Mouse (Mus musculus): Measurements from ENCODE around the gene Mei1. TPM values are rescaled to one million over a fixed set of nuclear protein-coding genes. Genes with fewer than 3 reads are reported as not detected.

Gene Mei1
- total and polyA plus RNA-seq, 3 experiments, result 0.04 TPM; not detected in 2

- Histone ChIP-seq H3K27ac (ENCODE audit: insufficient read depth, low read depth) (no peak overlapping the region), H3K4me3 (replicated peaks in 1 of 3; ENCODE audit: low read depth in 2 of 3, low read length in 2 of 3, poor library complexity in 1 of 3) (no peak overlapping the region), H3K9ac (ENCODE audit: insufficient read depth, low read depth) (no peak overlapping the region), H3K9me3 (replicated peaks; ENCODE audit: low read length) (no peaks in the 10 kb centered on the region), H3K27me3 (replicated peaks) (no peaks in the 10 kb centered on the region), H3K4me1 (ENCODE audit: control insufficient read depth in 1 of 2, insufficient read depth in 2 of 2) (peaks cover 9 to 31% of the 10 kb centered on the region in 2 experiments), H3K36me3 (replicated peaks in 1 of 2; ENCODE audit: control insufficient read depth in 1 of 2, insufficient read depth in 1 of 2, low read length in 1 of 2) (peaks cover 53 to 79% of the 10 kb centered on the region in 2 experiments), H3K79me2 (replicated peaks; ENCODE audit: control insufficient read depth, extremely low read depth, insufficient read depth, poor library complexity, severe bottlenecking) (peaks cover 41% of the 10 kb centered on the region), H3K4me2 (ENCODE audit: insufficient read depth, low read depth, poor library complexity, severe bottlenecking) (no peak overlapping the region)
- TF ChIP-seq KAT2A (IDR thresholded peaks at IDR 0.05; ENCODE audit: insufficient replicate concordance, low read length) (no peak), UBTF (IDR thresholded peaks at IDR 0.05; ENCODE audit: low read depth, low read length) (no peak)
- in situ Hi-C loops (cut with MboI; ENCODE audit: low pct_ligation_motif_present, low pct_unique_long_range_greater_than_20kb, low sequenced_read_pairs) (no loop called here), dilution Hi-C loops (cut with MboI; ENCODE audit: extremely low pct_ligation_motif_present, extremely low pct_unique_long_range_greater_than_20kb, low sequenced_read_pairs) (no loop called here)
- DNase-seq (ENCODE audit: extremely low read depth), result no peak
Measured at GRCm38 (mm10) chr15:82170437-82171377, 100.9 kb downstream of the Mei1 start.

- H3K27me3 ChIP-seq (replicated peaks), result no peaks in the 10 kb centered on the region
- peaks cover 28% of the 10 kb centered on the region for H3K79me2 ChIP-seq (replicated peaks; ENCODE audit: control insufficient read depth, extremely low read depth, insufficient read depth, poor library complexity, severe bottlenecking)
- in situ Hi-C loops (cut with MboI; ENCODE audit: low pct_ligation_motif_present, low pct_unique_long_range_greater_than_20kb, low sequenced_read_pairs), result no loop called here
- H3K4me3 ChIP-seq (replicated peaks in 1 of 3; ENCODE audit: low read depth in 2 of 3, low read length in 2 of 3, poor library complexity in 1 of 3), result no peak overlapping the region
- no peaks in the 10 kb centered on the region for H3K9me3 ChIP-seq (replicated peaks; ENCODE audit: low read length)
- TF ChIP-seq CHD1 (IDR thresholded peaks at IDR 0.05; ENCODE audit: low read depth, low read length) (no peak), TBP (conservative IDR thresholded peaks at IDR 0.05; ENCODE audit: low read depth, low read length) (no peak), POLR2AphosphoS2 (IDR thresholded peaks at IDR 0.05; ENCODE audit: low read depth, low read length) (no peak)
- H3K36me3 ChIP-seq (replicated peaks in 1 of 2; ENCODE audit: control insufficient read depth in 1 of 2, insufficient read depth in 1 of 2, low read length in 1 of 2), result peaks cover 71 to 97% of the 10 kb centered on the region in 2 experiments
- no peak overlapping the region for H3K27ac ChIP-seq (ENCODE audit: insufficient read depth, low read depth)
- no peak for DNase-seq (ENCODE audit: extremely low read depth)
- peaks cover 9 to 17% of the 10 kb centered on the region in 2 experiments for H3K4me1 ChIP-seq (ENCODE audit: control insufficient read depth in 1 of 2, insufficient read depth in 2 of 2)
- H3K4me2 ChIP-seq (ENCODE audit: insufficient read depth, low read depth, poor library complexity, severe bottlenecking), result no peak overlapping the region
- H3K9ac ChIP-seq (ENCODE audit: insufficient read depth, low read depth), result no peak overlapping the region
- dilution Hi-C loops (cut with MboI; ENCODE audit: extremely low pct_ligation_motif_present, extremely low pct_unique_long_range_greater_than_20kb, low sequenced_read_pairs), result no loop called here
Measured at GRCm38 (mm10) chr15:82172648-82173047, 102.9 kb downstream of the Mei1 start.

- peaks cover 90 to 97% of the 10 kb centered on the region in 2 experiments for H3K36me3 ChIP-seq (replicated peaks in 1 of 2; ENCODE audit: control insufficient read depth in 1 of 2, insufficient read depth in 1 of 2, low read length in 1 of 2)
- in situ Hi-C loops (cut with MboI; ENCODE audit: low pct_ligation_motif_present, low pct_unique_long_range_greater_than_20kb, low sequenced_read_pairs) (no loop called here), dilution Hi-C loops (cut with MboI; ENCODE audit: extremely low pct_ligation_motif_present, extremely low pct_unique_long_range_greater_than_20kb, low sequenced_read_pairs) (no loop called here)
- H3K9me3 ChIP-seq (replicated peaks; ENCODE audit: low read length), result peaks cover 15% of the 10 kb centered on the region
- H3K27me3 ChIP-seq (replicated peaks), result no peaks in the 10 kb centered on the region
- DNase-seq (ENCODE audit: extremely low read depth), result no peak
- no peak overlapping the region for H3K4me2 ChIP-seq (ENCODE audit: insufficient read depth, low read depth, poor library complexity, severe bottlenecking)
- H3K27ac ChIP-seq (ENCODE audit: insufficient read depth, low read depth), result no peak overlapping the region
- H3K9ac ChIP-seq (ENCODE audit: insufficient read depth, low read depth), result no peak overlapping the region
- H3K4me1 ChIP-seq (ENCODE audit: control insufficient read depth in 1 of 2, insufficient read depth in 2 of 2), result no peaks in the 10 kb centered on the region
- H3K4me3 ChIP-seq (replicated peaks in 1 of 3; ENCODE audit: low read depth in 2 of 3, low read length in 2 of 3, poor library complexity in 1 of 3), result no peak overlapping the region
- no peak for TF ChIP-seq TBP (conservative IDR thresholded peaks at IDR 0.05; ENCODE audit: low read depth, low read length)
- TF ChIP-seq RAD21 (IDR thresholded peaks at IDR 0.05; ENCODE audit: low read depth, low read length), result no peak
- no peak for TF ChIP-seq MAZ (IDR thresholded peaks at IDR 0.05; ENCODE audit: low read depth, low read length)
- TF ChIP-seq ZMIZ1 (IDR thresholded peaks at IDR 0.05; ENCODE audit: low read depth, low read length), result no peak
- TF ChIP-seq SMC3 (IDR thresholded peaks at IDR 0.05; ENCODE audit: low read depth, low read length), result no peak
- no peak for TF ChIP-seq RCOR1 (conservative IDR thresholded peaks at IDR 0.05; ENCODE audit: low read depth, low read length)
- TF ChIP-seq CHD2 (IDR thresholded peaks at IDR 0.05; ENCODE audit: low read length), result no peak
- no peak for TF ChIP-seq PAX5 (IDR thresholded peaks at IDR 0.05; ENCODE audit: low read length)
- no peak for TF ChIP-seq USF2 (conservative IDR thresholded peaks at IDR 0.05; ENCODE audit: low read depth, low read length)
- no peak for TF ChIP-seq HCFC1 (IDR thresholded peaks at IDR 0.05; ENCODE audit: low read depth, low read length)
- no peak for TF ChIP-seq ZKSCAN1 (IDR thresholded peaks at IDR 0.05; ENCODE audit: borderline replicate concordance, low read depth, low read length)
- no peak for TF ChIP-seq JUND (conservative IDR thresholded peaks at IDR 0.05; ENCODE audit: low read depth, low read length)
- TF ChIP-seq NELFE (IDR thresholded peaks at IDR 0.05; ENCODE audit: low read depth, low read length), result no peak
- peaks cover 5% of the 10 kb centered on the region for H3K79me2 ChIP-seq (replicated peaks; ENCODE audit: control insufficient read depth, extremely low read depth, insufficient read depth, poor library complexity, severe bottlenecking)
Measured at GRCm38 (mm10) chr15:82175091-82175490, 105.3 kb downstream of the Mei1 start.
